Mouse (Mus musculus) C2C12 (cell line): ENCODE measurements around the gene Ano10. TPM values are rescaled to one million over a fixed set of nuclear protein-coding genes. Genes with fewer than 3 reads are reported as not detected.
A peak's percentile ranks its signal among the peaks of the same experiment; 100 is the strongest.

Source experiments
- H3K27me3 ChIP-seq: one replicate; pipeline ENCODE4 v1.6.1; 2011; ENCODE audit not compliant: control insufficient read depth, insufficient read depth, insufficient read length
- H3K36me3 ChIP-seq: one replicate; pipeline ENCODE4 v1.6.1; 2011; ENCODE audit not compliant: control insufficient read depth, insufficient read depth
- H3K4me3 ChIP-seq: one replicate; pipeline ENCODE4 v1.5.1; 2011; ENCODE audit warnings: mild to moderate bottlenecking, control low read depth; ENCODE audit not compliant: poor library complexity, insufficient read depth, severe bottlenecking
- H3K79me2 ChIP-seq: one replicate; pipeline ENCODE4 v1.6.1; 2011; ENCODE audit not compliant: control insufficient read depth, insufficient read depth
- H3K79me3 ChIP-seq: one replicate; pipeline ENCODE4 v1.6.1; 2011; ENCODE audit warnings: low read depth, control low read depth
- H3ac ChIP-seq: one replicate; pipeline ENCODE3; 2011; ENCODE audit warnings: low read depth; ENCODE audit not compliant: control insufficient read depth, insufficient read length
- CEBPB ChIP-seq: IDR thresholded peaks from one replicate; pipeline ENCODE4 v1.6.1; 2011; ENCODE audit warnings: low read depth, mild to moderate bottlenecking, control low read depth, moderate library complexity
- CTCF ChIP-seq: IDR thresholded peaks from one replicate; pipeline ENCODE4 v1.5.1; 2011; ENCODE audit not compliant: control insufficient read depth, insufficient read depth, insufficient read length
- FOSL1 ChIP-seq: IDR thresholded peaks from one replicate; pipeline ENCODE4 v1.8.0; 2011; ENCODE audit warnings: mild to moderate bottlenecking, low read length; ENCODE audit not compliant: poor library complexity, insufficient read depth, severe bottlenecking
- MAX ChIP-seq: IDR thresholded peaks from one replicate; pipeline ENCODE4 v1.6.1; 2011; ENCODE audit warnings: mild to moderate bottlenecking, control low read depth
- MYOD1 ChIP-seq: IDR thresholded peaks from one replicate; pipeline ENCODE4 v1.6.1; 2011; ENCODE audit warnings: low read depth; ENCODE audit not compliant: control insufficient read depth, insufficient read length
- MYOG ChIP-seq: IDR thresholded peaks from one replicate; pipeline ENCODE4 v1.6.1; 2011; ENCODE audit not compliant: control insufficient read depth, insufficient read length; ENCODE audit errors: extremely low read depth
- USF1 ChIP-seq: IDR thresholded peaks from one replicate; pipeline ENCODE4 v1.6.1; 2011; ENCODE audit warnings: low read depth, mild to moderate bottlenecking, control low read depth, moderate library complexity
- polyA plus RNA-seq: library from polyadenylated mRNA; unstranded; fragments of >200 nt; fragmentation: generic; extraction: Trizol; gene quantifications from one replicate; pipeline ENCODE4 v1.2.1, GENCODE M21; 2012; ENCODE audit warnings: missing spikeins

Gene Ano10
- polyA plus RNA-seq, 1 experiment, result 36.0 TPM

- Histone ChIP-seq H3ac (no peak overlapping the region), H3K79me2 (peaks cover 10% of the 10 kb centered on the region), H3K27me3 (no peaks in the 10 kb centered on the region), H3K4me3 (no peak overlapping the region), H3K79me3 (peaks cover 1% of the 10 kb centered on the region), H3K36me3 (no peaks in the 10 kb centered on the region)
- TF ChIP-seq FOSL1 (no peak), CTCF (no peak), MYOG (no peak), CEBPB (no peak), MYOD1 (no peak), MAX (no peak), USF1 (no peak)
These were observed 6.7 kb downstream of the Ano10 start for GRCm38 (mm10) chr9:122287526-122287925.

DNA sequence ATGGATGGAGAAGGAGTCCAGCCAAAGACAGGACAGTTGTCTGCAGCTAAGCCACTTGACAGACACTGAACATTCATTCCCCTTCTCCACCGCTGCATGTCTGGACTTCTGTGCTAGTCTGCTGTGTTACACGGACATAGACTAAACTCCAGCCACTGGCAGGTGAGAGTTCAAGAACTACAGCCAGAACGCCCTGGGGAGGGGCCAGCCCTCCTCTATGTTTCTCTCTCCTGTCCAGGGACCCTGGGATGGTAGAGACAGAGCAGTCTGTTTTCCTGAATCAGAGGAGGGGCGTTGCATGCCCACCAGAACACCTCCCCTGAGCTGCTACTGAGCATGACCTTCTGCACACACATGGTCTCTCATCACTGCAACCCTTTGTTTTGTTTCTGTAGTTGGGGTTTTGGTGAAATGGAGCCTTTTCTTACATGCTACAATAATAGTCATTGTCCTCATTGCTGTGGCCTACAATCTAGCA is 8.4 kb downstream of the Ano10 start:
- TF ChIP-seq FOSL1 (no peak), CTCF (no peak), MYOG (no peak), CEBPB (no peak), MAX (no peak), USF1 (no peak), MYOD1 (no peak)
- H3K36me3 ChIP-seq, result no peaks in the 10 kb centered on the region
- no peaks in the 10 kb centered on the region for H3K27me3 ChIP-seq
- no peaks in the 10 kb centered on the region for H3K79me2 ChIP-seq
- H3K4me3 ChIP-seq, result no peak overlapping the region
- H3ac ChIP-seq, result no peak overlapping the region
- no peaks in the 10 kb centered on the region for H3K79me3 ChIP-seq

- H3K36me3 ChIP-seq, result no peaks in the 10 kb centered on the region
- H3K27me3 ChIP-seq, result no peaks in the 10 kb centered on the region
- TF ChIP-seq USF1, result no peak
- no peak overlapping the region for H3ac ChIP-seq
- no peaks in the 10 kb centered on the region for H3K79me2 ChIP-seq
- no peak overlapping the region for H3K4me3 ChIP-seq
- H3K79me3 ChIP-seq, result no peaks in the 10 kb centered on the region
These were observed 8.9 kb downstream of the Ano10 start for GRCm38 (mm10) chr9:122285146-122285832.

- no peak overlapping the region for H3K4me3 ChIP-seq
- H3ac ChIP-seq, result no peak overlapping the region
- H3K36me3 ChIP-seq, result no peaks in the 10 kb centered on the region
- no peaks in the 10 kb centered on the region for H3K79me3 ChIP-seq
- TF ChIP-seq USF1 (no peak), FOSL1 (no peak), CEBPB (no peak), MYOG (no peak), MAX (no peak), CTCF (no peak), MYOD1 (no peak)
- no peaks in the 10 kb centered on the region for H3K27me3 ChIP-seq
- no peaks in the 10 kb centered on the region for H3K79me2 ChIP-seq
These were observed 9.5 kb downstream of the Ano10 start for GRCm38 (mm10) chr9:122284696-122285095.

- no peaks in the 10 kb centered on the region for H3K79me2 ChIP-seq
- no peaks in the 10 kb centered on the region for H3K79me3 ChIP-seq
- H3K4me3 ChIP-seq, result no peak overlapping the region
- no peaks in the 10 kb centered on the region for H3K36me3 ChIP-seq
- TF ChIP-seq CTCF, result no peak
- no peak overlapping the region for H3ac ChIP-seq
- no peaks in the 10 kb centered on the region for H3K27me3 ChIP-seq
These were observed 13.2 kb downstream of the Ano10 start for GRCm38 (mm10) chr9:122281004-122281403.

- no peak overlapping the region for H3ac ChIP-seq
- H3K79me3 ChIP-seq, result no peaks in the 10 kb centered on the region
- no peak overlapping the region for H3K4me3 ChIP-seq
- H3K36me3 ChIP-seq, result peaks cover 18% of the 10 kb centered on the region
- H3K79me2 ChIP-seq, result no peaks in the 10 kb centered on the region
- no peaks in the 10 kb centered on the region for H3K27me3 ChIP-seq
- TF ChIP-seq MYOD1 (peak; percentile 49), CEBPB (no peak)
These were observed 17.6 kb downstream of the Ano10 start for GRCm38 (mm10) chr9:122276665-122277064.
